Mouse (Mus musculus): ENCODE results near the gene Olfr49.

DNA sequence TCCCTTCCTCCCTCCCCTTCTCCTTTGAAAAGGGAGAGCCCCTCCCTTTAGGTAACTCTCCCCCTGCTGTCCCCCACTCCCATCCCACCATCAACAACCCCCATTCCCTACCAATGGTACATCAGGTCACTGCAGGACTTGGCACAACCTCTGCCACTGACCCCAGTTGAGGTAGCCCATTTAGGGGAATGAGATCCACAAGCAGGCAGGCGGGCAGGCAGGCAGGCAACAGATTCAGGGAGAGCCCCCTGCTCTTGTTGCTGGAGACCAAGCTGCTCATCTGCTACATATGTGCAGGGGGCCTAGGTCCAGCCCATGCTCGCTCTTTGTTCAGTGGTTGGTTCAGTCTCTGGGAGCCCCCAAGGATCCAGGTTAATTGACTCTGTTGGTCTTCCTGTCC lies 8.3 kb downstream of the Olfr49 start:
- TF ChIP-seq CTCF (IDR thresholded peaks at IDR 0.05; ENCODE audit: borderline replicate concordance, control insufficient read depth, extremely low read depth, insufficient read depth, low read length, poor library complexity) (no peak), POLR2A (IDR thresholded peaks at IDR 0.05; ENCODE audit: control insufficient read depth, extremely low read depth, insufficient read depth, low read length, poor library complexity) (no peak)

Data from thymus, adult 2 months (tissue).